Mouse (Mus musculus) forebrain, embryonic 14.5 days (tissue): Measurements from ENCODE around the gene C730034F03Rik. TPM values are rescaled to one million over a fixed set of nuclear protein-coding genes. Genes with fewer than 3 reads are reported as not detected.

Experiments
- ATAC-seq: fragments of 200-750 bp; cut with Nextera tagmentation; 2 replicates; pipeline ENCODE4 v1.8.0; 2017; ENCODE audit warnings: mild to moderate bottlenecking, moderate library complexity
- DNase-seq: peaks from one replicate; pipeline ENCODE4 v3.0.0-alpha.2; 2015; ENCODE audit warnings: low spot score
- H3K27ac ChIP-seq: fragments of 300-500 bp; sonication (generic); 2 replicates; pipeline ENCODE4 v1.5.1; 2014; ENCODE audit warnings: low read depth, mild to moderate bottlenecking, control low read depth, low read length, moderate library complexity
- H3K27me3 ChIP-seq: fragments of 300-500 bp; sonication (generic); replicated peaks from 2 replicates; pipeline ENCODE4 v1.6.1; 2014; ENCODE audit warnings: low read length, control low read depth, mixed read lengths; ENCODE audit not compliant: control insufficient read depth, insufficient read depth
- H3K36me3 ChIP-seq: fragments of 300-500 bp; sonication (generic); 2 replicates; pipeline ENCODE4 v1.6.1; 2014; ENCODE audit warnings: low read length, control low read depth; ENCODE audit not compliant: control insufficient read depth, insufficient read depth
- H3K4me1 ChIP-seq: fragments of 300-500 bp; sonication (generic); 2 replicates; pipeline ENCODE4 v1.6.1; 2014; ENCODE audit warnings: antibody characterized with exemption, low read length, control low read depth; ENCODE audit not compliant: control insufficient read depth, insufficient read depth
- H3K4me2 ChIP-seq: fragments of 300-500 bp; sonication (generic); 2 replicates; pipeline ENCODE4 v1.6.1; 2014; ENCODE audit warnings: mild to moderate bottlenecking, control low read depth, low read length
- H3K4me3 ChIP-seq: fragments of 300-500 bp; sonication (generic); 2 replicates; pipeline ENCODE4 v1.5.1; 2014; ENCODE audit warnings: low read depth, low read length, control low read depth
- H3K9ac ChIP-seq: fragments of 300-500 bp; sonication (generic); 2 replicates; pipeline ENCODE4 v1.6.1; 2014; ENCODE audit warnings: mild to moderate bottlenecking, low read length, control low read depth, moderate library complexity
- H3K9me3 ChIP-seq: fragments of 300-500 bp; sonication (generic); replicated peaks from 2 replicates; pipeline ENCODE4 v1.6.1; 2016; ENCODE audit warnings: low read length, control low read depth, mixed read lengths; ENCODE audit not compliant: control insufficient read depth
- WGBS: fragments of 180-500 bp; shearing (Covaris S2); extraction: QIAGEN DNeasy Blood & Tissue Kit; methylation state at CpG from one replicate; pipeline ENCODE4 v1.1.7; 2014; 5-methylcytosine and 5-hydroxymethylcytosine counted together
- polyA plus RNA-seq: library from polyadenylated mRNA; unstranded; fragments of >200 nt; fragmentation: Nextera tagmentation; extraction: Ambion mirVana; gene quantifications from 2 replicates; pipeline ENCODE4 v1.2.1, GENCODE M21; 2014

The C730034F03Rik gene
- polyA plus RNA-seq, 1 experiment from 2014 or later, result 1.3 TPM

DNA sequence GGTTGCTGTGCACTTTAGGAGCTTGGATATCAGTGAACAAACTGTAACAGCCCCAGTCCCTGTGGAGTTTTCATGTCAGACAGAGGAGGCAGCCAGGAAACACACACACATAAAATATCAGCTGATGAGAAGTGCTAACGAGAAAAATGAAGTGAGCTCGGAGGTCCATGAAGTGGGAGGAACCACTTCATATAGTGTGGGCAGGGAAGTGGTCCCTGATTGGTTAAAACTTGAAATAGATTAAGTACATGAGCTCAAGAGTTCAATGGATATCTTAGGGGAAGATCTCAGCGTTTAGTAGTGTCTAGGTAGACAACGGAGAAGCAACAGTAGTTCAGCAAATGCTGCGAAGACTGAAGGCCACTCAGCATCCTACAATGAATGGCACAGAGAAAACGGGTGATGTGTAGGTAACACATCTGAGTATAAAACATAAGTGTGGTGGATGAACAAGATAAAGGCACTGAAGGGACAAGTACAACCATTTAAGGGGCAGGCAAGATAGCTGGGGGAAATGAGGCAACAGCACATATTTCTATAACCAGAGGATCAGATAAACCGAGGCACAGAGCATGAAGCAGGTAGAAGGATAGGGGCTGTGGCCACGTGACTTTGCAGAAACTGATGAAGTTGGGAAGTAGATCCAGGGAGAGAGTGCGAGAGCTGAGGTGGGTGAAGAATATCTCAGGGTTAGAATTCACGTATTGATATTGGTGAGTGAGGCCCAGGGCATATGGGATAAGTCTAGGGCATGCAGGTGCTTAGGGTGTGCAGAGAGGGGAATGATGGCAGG is 24.4 kb upstream of the C730034F03Rik start:
- H3K36me3 ChIP-seq, result no peaks in the 10 kb centered on the region
- no peaks in the 10 kb centered on the region for H3K27me3 ChIP-seq
- no peak overlapping the region for H3K9ac ChIP-seq
- H3K27ac ChIP-seq, result no peak overlapping the region
- H3K9me3 ChIP-seq, result no peaks in the 10 kb centered on the region
- 84% methylated on average over 10 of the region's 10 CpGs for WGBS
- H3K4me1 ChIP-seq, result no peaks in the 10 kb centered on the region
- ATAC-seq, result no peak
- DNase-seq, result no peak
- no peak overlapping the region for H3K4me2 ChIP-seq
- no peak overlapping the region for H3K4me3 ChIP-seq

DNA sequence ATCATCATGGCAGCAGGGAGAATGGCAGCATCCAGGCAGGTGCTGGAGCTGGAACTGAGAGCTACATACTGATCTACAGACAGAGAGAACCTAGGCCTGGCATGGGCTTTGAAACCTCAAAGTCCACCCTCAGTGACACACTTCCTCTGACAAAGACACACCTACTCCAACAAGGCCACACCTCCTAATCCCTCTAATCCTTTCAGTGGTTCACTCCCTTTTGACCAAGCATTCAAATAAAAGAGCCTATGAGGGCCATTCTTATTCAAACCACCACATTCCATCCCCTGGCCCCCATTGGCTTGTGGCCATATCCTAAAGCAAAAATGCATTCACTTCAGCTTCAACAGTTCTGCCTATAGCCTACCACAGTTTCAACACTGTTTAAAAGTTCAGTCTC is 22.7 kb upstream of the C730034F03Rik start:
- H3K27me3 ChIP-seq, result no peaks in the 10 kb centered on the region
- DNase-seq (no peak), ATAC-seq (no peak)
- no peak overlapping the region for H3K4me3 ChIP-seq
- no peak overlapping the region for H3K27ac ChIP-seq
- H3K4me1 ChIP-seq, result no peaks in the 10 kb centered on the region
- no peak overlapping the region for H3K4me2 ChIP-seq
- no peaks in the 10 kb centered on the region for H3K9me3 ChIP-seq
- H3K9ac ChIP-seq, result no peak overlapping the region
- no peaks in the 10 kb centered on the region for H3K36me3 ChIP-seq

DNA sequence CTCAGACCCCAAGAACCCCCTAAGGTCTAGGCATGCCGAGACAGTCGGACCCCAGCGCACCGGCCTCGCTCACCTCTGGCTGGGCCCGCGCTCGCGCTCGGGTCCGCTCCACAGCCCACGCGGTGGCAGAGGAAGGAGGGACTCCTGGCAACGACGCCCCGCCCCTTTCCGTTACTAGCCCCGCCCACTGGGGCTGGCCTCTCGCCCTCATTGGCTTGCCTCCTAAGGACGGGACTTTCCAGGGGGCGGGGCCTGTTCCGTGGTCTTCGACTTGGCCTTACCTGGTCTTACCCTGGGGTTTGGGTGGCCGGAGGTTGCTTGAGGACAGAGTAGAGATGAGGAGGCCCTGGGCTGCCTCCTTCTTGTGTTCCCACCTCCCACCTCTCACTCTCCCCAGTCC is 19.3 kb upstream of the C730034F03Rik start, which contains the start of gene Syce3:
Gene Syce3 (minus strand): TSS at position 386 of the 400 bp plus-strand sequence.
- H3K4me3 ChIP-seq, result no peak within 1 kb of the TSS
- no peak within 1 kb of the TSS for H3K4me2 ChIP-seq
- no peaks in the 10 kb centered on the region for H3K9me3 ChIP-seq
- no peak for DNase-seq
- no peak within 1 kb of the TSS for H3K27ac ChIP-seq
- no peak for ATAC-seq
- H3K9ac ChIP-seq, result no peak within 1 kb of the TSS
- WGBS, result 90% methylated on average over 24 of the region's 24 CpGs
- H3K4me1 ChIP-seq, result no peaks in the 10 kb centered on the region
- no peaks in the 10 kb centered on the region for H3K27me3 ChIP-seq
- no peaks in the 10 kb centered on the region for H3K36me3 ChIP-seq

DNA sequence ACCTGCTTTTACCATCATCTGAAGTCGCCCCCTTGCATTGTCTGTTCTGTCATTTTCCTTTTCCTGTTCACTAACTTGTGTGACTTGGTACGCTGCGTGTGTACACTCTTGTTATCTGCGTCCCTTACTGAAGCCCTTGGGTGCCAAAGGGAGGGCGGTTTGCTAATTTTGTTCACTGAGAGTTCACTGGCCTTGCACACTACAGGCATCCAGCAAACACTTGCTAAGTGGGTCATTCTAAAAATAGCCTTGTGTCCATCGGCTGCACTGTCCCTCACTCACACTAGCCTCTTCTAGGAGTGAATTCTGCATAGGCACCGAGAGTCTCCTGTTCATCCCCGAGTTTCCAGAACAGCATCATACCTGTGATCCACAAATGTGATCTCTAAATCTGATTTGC is 14.1 kb upstream of the C730034F03Rik start:
- ATAC-seq, result no peak
- Histone ChIP-seq H3K36me3 (peaks cover 27% of the 10 kb centered on the region), H3K4me1 (no peaks in the 10 kb centered on the region), H3K9me3 (no peaks in the 10 kb centered on the region), H3K27ac (no peak overlapping the region), H3K4me2 (no peak overlapping the region), H3K9ac (no peak overlapping the region), H3K4me3 (no peak overlapping the region), H3K27me3 (no peaks in the 10 kb centered on the region)
- WGBS, result 90% methylated on average over 8 of the region's 8 CpGs
- DNase-seq, result no peak

- 93% methylated on average over 9 of the region's 9 CpGs for WGBS
- Histone ChIP-seq H3K9me3 (no peaks in the 10 kb centered on the region), H3K4me2 (no peak overlapping the region), H3K27ac (no peak overlapping the region), H3K36me3 (peaks cover 40% of the 10 kb centered on the region), H3K4me1 (no peaks in the 10 kb centered on the region), H3K9ac (no peak overlapping the region), H3K27me3 (no peaks in the 10 kb centered on the region), H3K4me3 (no peak overlapping the region)
- ATAC-seq (no peak), DNase-seq (no peak)
Observed at GRCm38 (mm10) chr15:89421938-89422337, 7.5 kb upstream of the C730034F03Rik start.

DNA sequence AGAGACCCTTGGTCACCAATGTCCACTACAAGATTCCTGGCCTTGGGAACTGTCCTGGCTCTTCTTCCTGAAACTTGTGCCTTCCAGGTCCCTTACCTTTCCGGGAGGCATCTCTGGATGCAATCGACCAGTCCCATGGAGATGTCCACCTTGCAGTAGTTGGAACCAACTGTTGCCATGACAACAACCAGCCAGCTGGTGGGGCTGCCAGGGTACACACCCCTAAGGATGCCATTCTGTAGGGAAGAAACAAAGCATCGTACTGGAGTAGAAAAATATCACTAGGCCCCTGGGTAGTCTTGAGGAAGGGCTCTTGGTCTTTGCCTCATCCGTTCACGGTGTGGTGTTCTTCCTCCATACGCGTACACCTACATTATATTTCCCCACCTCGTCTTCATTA is 4.8 kb upstream of the C730034F03Rik start:
- H3K27me3 ChIP-seq, result no peaks in the 10 kb centered on the region
- H3K4me1 ChIP-seq, result peaks cover 5% of the 10 kb centered on the region; the same call in 1 of the 2 replicates
- ATAC-seq (no peak), DNase-seq (no peak)
- no peak overlapping the region for H3K4me3 ChIP-seq
- 88% methylated on average over 8 of the region's 8 CpGs for WGBS
- H3K36me3 ChIP-seq, result peaks cover 30% of the 10 kb centered on the region
- no peak overlapping the region for H3K4me2 ChIP-seq
- H3K9me3 ChIP-seq, result no peaks in the 10 kb centered on the region
- H3K27ac ChIP-seq, result no peak overlapping the region
- H3K9ac ChIP-seq, result no peak overlapping the region

GRCm38 (mm10) chr15:89425711-89426121 is 3.7 kb upstream of the C730034F03Rik start, which contains the start of gene Cpt1b:
Cpt1b (minus strand) TSS chr15:89425863.
- no peak for ATAC-seq
- H3K27ac ChIP-seq, result no peak within 1 kb of the TSS
- H3K36me3 ChIP-seq, result peaks cover 25% of the 10 kb centered on the region; the same call in 1 of the 2 replicates
- no peak within 1 kb of the TSS for H3K4me3 ChIP-seq
- no peak for DNase-seq
- H3K27me3 ChIP-seq, result no peaks in the 10 kb centered on the region
- peaks cover 5% of the 10 kb centered on the region; the same call in 1 of the 2 replicates for H3K4me1 ChIP-seq
- no peak within 1 kb of the TSS for H3K4me2 ChIP-seq
- no peaks in the 10 kb centered on the region for H3K9me3 ChIP-seq
- WGBS, result 39% methylated on average over 6 of the region's 6 CpGs
- H3K9ac ChIP-seq, result no peak within 1 kb of the TSS

GRCm38 (mm10) chr15:89426716-89427115 is 2.7 kb upstream of the C730034F03Rik start:
- no peaks in the 10 kb centered on the region for H3K27me3 ChIP-seq
- peaks cover 5% of the 10 kb centered on the region; the same call in 1 of the 2 replicates for H3K4me1 ChIP-seq
- WGBS, result 91% methylated on average over 10 of the region's 10 CpGs
- no peak overlapping the region for H3K27ac ChIP-seq
- DNase-seq (no peak), ATAC-seq (no peak)
- H3K36me3 ChIP-seq, result peaks cover 25% of the 10 kb centered on the region; the same call in 1 of the 2 replicates
- H3K4me3 ChIP-seq, result no peak overlapping the region
- H3K9ac ChIP-seq, result no peak overlapping the region
- no peaks in the 10 kb centered on the region for H3K9me3 ChIP-seq
- H3K4me2 ChIP-seq, result no peak overlapping the region

GRCm38 (mm10) chr15:89428136-89428790 is 1.1 kb upstream of the C730034F03Rik start:
- H3K4me1 ChIP-seq, result peaks cover 5% of the 10 kb centered on the region; the same call in 1 of the 2 replicates
- DNase-seq (no peak), ATAC-seq (no peak)
- H3K4me3 ChIP-seq, result peak overlapping the region; percentile 57
- H3K27me3 ChIP-seq, result no peaks in the 10 kb centered on the region
- H3K36me3 ChIP-seq, result peaks cover 25% of the 10 kb centered on the region; the same call in 1 of the 2 replicates
- peak overlapping the region; percentile 64 for H3K4me2 ChIP-seq
- no peak overlapping the region for H3K27ac ChIP-seq
- no peaks in the 10 kb centered on the region for H3K9me3 ChIP-seq
- H3K9ac ChIP-seq, result peak overlapping the region; percentile 71; the same call in 1 of the 2 replicates
- WGBS, result 82% methylated on average over 19 of the region's 19 CpGs
